Mouse (Mus musculus) heart, postnatal 0 days (tissue): Measurements from ENCODE around the gene Fam234b. TPM values are rescaled to one million over a fixed set of nuclear protein-coding genes. Genes with fewer than 3 reads are reported as not detected.

Source experiments
- ATAC-seq: fragments of 200-750 bp; cut with Nextera tagmentation; 2 replicates; pipeline ENCODE4 v1.8.0; 2017; ENCODE audit warnings: low read depth, moderate number of reproducible peaks, moderate library complexity; ENCODE audit not compliant: insufficient read depth
- DNase-seq: peaks from one replicate; pipeline ENCODE4 v3.0.0-alpha.2; 2016; ENCODE audit warnings: low spot score
- H3K27ac ChIP-seq: fragments of 300-500 bp; sonication (generic); 2 replicates; pipeline ENCODE4 v1.5.1; 2014; ENCODE audit warnings: low read depth, mild to moderate bottlenecking
- H3K27me3 ChIP-seq: fragments of 300-500 bp; sonication (generic); 2 replicates; pipeline ENCODE4 v1.6.1; 2014; ENCODE audit warnings: low read length, mixed read lengths; ENCODE audit not compliant: control insufficient read depth, insufficient read depth
- H3K36me3 ChIP-seq: fragments of 300-500 bp; sonication (generic); replicated peaks from 2 replicates; pipeline ENCODE4 v1.6.1; 2014; ENCODE audit warnings: low read length, mixed read lengths; ENCODE audit not compliant: control insufficient read depth, insufficient read depth
- H3K4me1 ChIP-seq: fragments of 300-500 bp; sonication (generic); 2 replicates; pipeline ENCODE4 v1.6.1; 2014; ENCODE audit warnings: antibody characterized with exemption; ENCODE audit not compliant: control insufficient read depth, insufficient read depth
- H3K4me2 ChIP-seq: fragments of 300-500 bp; sonication (generic); 2 replicates; pipeline ENCODE4 v1.6.1; 2014; ENCODE audit warnings: low read depth, mild to moderate bottlenecking, low read length, moderate library complexity
- H3K4me3 ChIP-seq: fragments of 300-500 bp; sonication (generic); 2 replicates; pipeline ENCODE4 v1.5.1; 2014; ENCODE audit warnings: low read depth, low read length
- H3K9ac ChIP-seq: fragments of 300-500 bp; sonication (generic); replicated peaks from 2 replicates; pipeline ENCODE4 v1.6.1; 2014; ENCODE audit warnings: low read depth, low read length, mixed read lengths
- H3K9me3 ChIP-seq: fragments of 300-500 bp; sonication (generic); replicated peaks from 2 replicates; pipeline ENCODE4 v1.6.1; 2016; ENCODE audit warnings: low read length; ENCODE audit not compliant: control insufficient read depth
- CTCF ChIP-seq: IDR thresholded peaks from 2 replicates; pipeline ENCODE4 v1.5.1; 2016; ENCODE audit warnings: antibody characterized with exemption, control low read depth, low read depth
- EP300 ChIP-seq: IDR thresholded peaks from 2 replicates; pipeline ENCODE4 v1.6.1; 2016; ENCODE audit warnings: antibody characterized with exemption, low read depth
- WGBS: fragments of 180-500 bp; shearing (Covaris S2); extraction: QIAGEN DNeasy Blood & Tissue Kit; methylation state at CpG from one replicate; pipeline ENCODE4 v1.1.7; 2014; 5-methylcytosine and 5-hydroxymethylcytosine counted together
- polyA plus RNA-seq: library from polyadenylated mRNA; unstranded; fragments of >200 nt; fragmentation: Nextera tagmentation; extraction: Ambion mirVana; gene quantifications from 2 replicates; pipeline ENCODE4 v1.2.1, GENCODE M21; 2015
- total RNA-seq: library from RNA; depleted of rRNA; stranded (reverse); fragments of >200 nt; gene quantifications from 2 replicates; pipeline ENCODE4 v1.2.3, GENCODE M21; 2014; ENCODE audit warnings: low replicate concordance; rRNA removed

Fam234b gene
- total and polyA plus RNA-seq, 2 experiments from 2014 or later, result 3.7 to 4.5 TPM

DNA sequence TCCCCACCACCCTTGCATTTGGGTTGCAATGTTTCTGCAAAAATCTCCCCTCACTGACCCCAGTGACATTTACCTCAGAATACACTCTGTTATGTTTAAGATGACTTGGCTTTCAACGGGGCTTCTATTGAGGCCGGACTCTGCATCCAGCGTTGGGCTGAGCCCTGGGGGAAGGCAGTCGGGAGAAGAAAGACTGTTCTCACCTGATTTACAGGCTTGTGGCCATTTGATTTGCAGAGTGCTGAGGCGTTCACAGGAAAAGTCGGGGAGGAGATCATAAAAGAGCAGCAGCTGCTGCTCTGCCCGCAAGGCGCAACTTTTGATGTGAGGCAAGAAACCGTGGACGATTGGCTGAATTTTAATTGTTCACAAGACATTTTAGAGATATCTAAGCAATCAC is 82.1 kb downstream of the Fam234b start:
- TF ChIP-seq CTCF (no peak), EP300 (no peak)
- no peaks in the 10 kb centered on the region for H3K27me3 ChIP-seq
- DNase-seq, result no peak
- no peak overlapping the region for H3K4me2 ChIP-seq
- no peak overlapping the region for H3K9ac ChIP-seq
- WGBS, result 57% methylated on average over 10 of the region's 10 CpGs
- no peaks in the 10 kb centered on the region for H3K36me3 ChIP-seq
- H3K9me3 ChIP-seq, result no peaks in the 10 kb centered on the region
- no peak for ATAC-seq
- no peak overlapping the region for H3K4me3 ChIP-seq
- H3K4me1 ChIP-seq, result no peaks in the 10 kb centered on the region
- H3K27ac ChIP-seq, result no peak overlapping the region

DNA sequence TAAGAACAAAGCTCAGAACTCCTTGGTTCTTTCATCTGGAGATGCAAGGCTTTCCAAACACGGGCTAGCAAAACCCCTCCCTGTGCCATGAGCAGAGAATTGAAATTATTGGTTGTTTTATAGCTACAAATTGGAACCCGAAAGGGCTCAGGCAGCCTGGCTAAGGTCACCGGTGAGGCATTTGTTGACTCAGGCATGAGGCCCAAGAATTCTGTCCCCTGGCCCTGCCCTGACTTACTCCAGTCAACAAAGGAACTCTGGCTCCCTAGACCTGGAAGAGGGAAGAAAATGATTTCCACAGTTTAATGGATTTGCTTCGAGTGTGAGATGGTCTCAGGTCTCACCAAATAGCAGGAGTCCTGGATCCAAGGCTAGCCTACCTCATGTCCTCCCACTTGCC is 94.6 kb downstream of the Fam234b start:
- no peaks in the 10 kb centered on the region for H3K4me1 ChIP-seq

DNA sequence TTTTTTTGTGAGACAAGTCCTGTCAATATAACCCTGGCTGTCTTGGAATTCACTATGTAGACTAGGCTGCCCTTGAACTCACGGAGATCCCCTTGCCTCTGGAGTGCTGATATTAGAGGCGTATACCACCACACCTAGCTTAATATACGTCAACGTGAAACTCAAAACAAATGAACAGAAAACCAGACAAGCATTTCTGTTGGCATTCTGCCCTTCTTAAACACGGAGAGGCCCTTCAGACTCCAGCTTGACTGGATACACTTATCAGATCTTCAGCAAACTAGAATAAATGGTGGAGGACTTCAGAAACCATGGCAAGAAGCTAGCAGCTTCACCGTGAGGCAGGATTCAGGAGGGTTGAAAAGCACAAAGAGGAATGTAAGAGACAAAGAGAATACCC is 96.4 kb downstream of the Fam234b start:
- H3K36me3 ChIP-seq, result no peaks in the 10 kb centered on the region
- ATAC-seq (no peak), DNase-seq (no peak)

More for the DNA sequence above, 94.6 kb downstream of the Fam234b start:
- no peak overlapping the region for H3K9ac ChIP-seq
- no peaks in the 10 kb centered on the region for H3K9me3 ChIP-seq
- no peak for DNase-seq
- TF ChIP-seq CTCF (no peak), EP300 (no peak)
- no peaks in the 10 kb centered on the region for H3K36me3 ChIP-seq
- WGBS, result 57% methylated on average over 4 of the region's 4 CpGs
- ATAC-seq, result no peak
- no peaks in the 10 kb centered on the region for H3K27me3 ChIP-seq
- no peak overlapping the region for H3K4me3 ChIP-seq
- H3K27ac ChIP-seq, result no peak overlapping the region
- H3K4me2 ChIP-seq, result no peak overlapping the region

More for the DNA sequence above, 96.4 kb downstream of the Fam234b start:
- 61% methylated on average over 6 of the region's 6 CpGs for WGBS
- H3K9me3 ChIP-seq, result no peaks in the 10 kb centered on the region
- TF ChIP-seq EP300 (no peak), CTCF (no peak)
- H3K4me2 ChIP-seq, result no peak overlapping the region
- no peak overlapping the region for H3K9ac ChIP-seq
- H3K4me1 ChIP-seq, result no peaks in the 10 kb centered on the region; the same call in 1 of the 2 replicates
- no peak overlapping the region for H3K4me3 ChIP-seq
- no peak overlapping the region for H3K27ac ChIP-seq
- no peaks in the 10 kb centered on the region for H3K27me3 ChIP-seq

Other genes with a start within 250 kb of the Fam234b start
- gene Apold1, start 216.3 kb upstream of the Fam234b start, total RNA-seq, result 24.8 and 28.5 TPM in 2 replicates
- gene Apold1, start 216.3 kb upstream of the Fam234b start, polyA plus RNA-seq, result 6.9 and 9.2 TPM in 2 replicates
- 24.5 and 35.8 TPM in 2 replicates for gene Ddx47, start 186.4 kb upstream of the Fam234b start, total RNA-seq
- 51.4 and 52.7 TPM in 2 replicates for gene Ddx47, start 186.4 kb upstream of the Fam234b start, polyA plus RNA-seq
- 0.12 TPM in 1 of 2 replicates, not detected in the other for gene Gprc5a, start 132.3 kb upstream of the Fam234b start, total RNA-seq
- gene Gprc5a, start 132.3 kb upstream of the Fam234b start, polyA plus RNA-seq, result 2.3 and 2.5 TPM in 2 replicates
- not detected in 2 replicates for gene Gprc5d, start 79.7 kb upstream of the Fam234b start, total RNA-seq
- not detected in 2 replicates for gene Gprc5d, start 79.7 kb upstream of the Fam234b start, polyA plus RNA-seq
- 8.8 and 35.5 TPM in 2 replicates for gene Hebp1, start within 50 bp of the Fam234b start, total RNA-seq
- gene Hebp1, start within 50 bp of the Fam234b start, polyA plus RNA-seq, result 10.9 and 11.0 TPM in 2 replicates
- 0.19 TPM in 1 of 2 replicates, not detected in the other for gene Gsg1, start 56.4 kb downstream of the Fam234b start, total RNA-seq
- 1.1 and 1.3 TPM in 2 replicates for gene Gsg1, start 56.4 kb downstream of the Fam234b start, polyA plus RNA-seq
- gene Pbp2, start 112.4 kb downstream of the Fam234b start, total RNA-seq, result not detected in 2 replicates
- gene Pbp2, start 112.4 kb downstream of the Fam234b start, polyA plus RNA-seq, result not detected in 2 replicates
- 536 and 674 TPM in 2 replicates for gene Emp1, start 164.6 kb downstream of the Fam234b start, total RNA-seq
- gene Emp1, start 164.6 kb downstream of the Fam234b start, polyA plus RNA-seq, result 39.6 and 45.0 TPM in 2 replicates